Mouse (Mus musculus): ENCODE measurements around the gene Ugt1a1. TPM values are rescaled to one million over a fixed set of nuclear protein-coding genes. Genes with fewer than 3 reads are reported as not detected.

Gene Ugt1a1
- polyA plus RNA-seq, 1 experiment from 2014 or later = 0.21 TPM

- Histone ChIP-seq H3K27ac (ENCODE audit: low read length) (no peak overlapping the region), H3K27me3 (replicated peaks; ENCODE audit: insufficient read depth, low read length) (no peaks in the 10 kb centered on the region), H3K36me3 (ENCODE audit: insufficient read depth, low read length) (no peaks in the 10 kb centered on the region), H3K4me1 (ENCODE audit: insufficient read depth, low read depth, low read length) (no peaks in the 10 kb centered on the region), H3K9me3 (ENCODE audit: low read length) (peaks cover 66% of the 10 kb centered on the region), H3K9ac (replicated peaks; ENCODE audit: low read depth) (no peak overlapping the region), H3K4me2 (replicated peaks; ENCODE audit: low read depth, low read length) (no peak overlapping the region), H3K4me3 (ENCODE audit: low read depth, low read length) (no peak overlapping the region)
- 51% methylated on average over 4 of the region's 4 CpGs for WGBS
- ATAC-seq = no peak
- no peak for TF ChIP-seq EP300 (IDR thresholded peaks at IDR 0.05)
- TF ChIP-seq CTCF (IDR thresholded peaks at IDR 0.05) = no peak
- no peak for DNase-seq (ENCODE audit: low spot score)
These were observed 24.2 kb downstream of the Ugt1a1 start for GRCm38 (mm10) chr1:88235894-88236415.

- Histone ChIP-seq H3K27me3 (replicated peaks; ENCODE audit: insufficient read depth, low read length) (no peaks in the 10 kb centered on the region), H3K4me1 (ENCODE audit: insufficient read depth, low read depth, low read length) (no peaks in the 10 kb centered on the region), H3K4me2 (replicated peaks; ENCODE audit: low read depth, low read length) (no peak overlapping the region), H3K4me3 (ENCODE audit: low read depth, low read length) (no peak overlapping the region), H3K27ac (ENCODE audit: low read length) (no peak overlapping the region), H3K9me3 (ENCODE audit: low read length) (peaks cover 61% of the 10 kb centered on the region), H3K36me3 (ENCODE audit: insufficient read depth, low read length) (no peaks in the 10 kb centered on the region), H3K9ac (replicated peaks; ENCODE audit: low read depth) (no peak overlapping the region)
- ATAC-seq (peak; percentile 20), DNase-seq (ENCODE audit: low spot score) (no peak)
- TF ChIP-seq CTCF (IDR thresholded peaks at IDR 0.05) (no peak), EP300 (IDR thresholded peaks at IDR 0.05) (no peak)
- 68% methylated on average over 5 of the region's 5 CpGs for WGBS
These were observed 25.6 kb downstream of the Ugt1a1 start for GRCm38 (mm10) chr1:88237311-88237710.

GRCm38 (mm10) chr1:88238771-88239170 is 27.0 kb downstream of the Ugt1a1 start:
- H3K4me3 ChIP-seq (ENCODE audit: low read depth, low read length) = no peak overlapping the region
- peak; percentile 27 for DNase-seq (ENCODE audit: low spot score)
- no peak overlapping the region for H3K9ac ChIP-seq (replicated peaks; ENCODE audit: low read depth)
- no peak overlapping the region for H3K4me2 ChIP-seq (replicated peaks; ENCODE audit: low read depth, low read length)
- H3K27me3 ChIP-seq (replicated peaks; ENCODE audit: insufficient read depth, low read length) = no peaks in the 10 kb centered on the region
- H3K27ac ChIP-seq (ENCODE audit: low read length) = no peak overlapping the region
- no peak for ATAC-seq
- TF ChIP-seq EP300 (IDR thresholded peaks at IDR 0.05) (no peak), CTCF (IDR thresholded peaks at IDR 0.05) (no peak)
- H3K4me1 ChIP-seq (ENCODE audit: insufficient read depth, low read depth, low read length) = no peaks in the 10 kb centered on the region
- WGBS = 73% methylated on average over 6 of the region's 6 CpGs
- H3K36me3 ChIP-seq (ENCODE audit: insufficient read depth, low read length) = no peaks in the 10 kb centered on the region
- peaks cover 56% of the 10 kb centered on the region for H3K9me3 ChIP-seq (ENCODE audit: low read length)

GRCm38 (mm10) chr1:88240072-88240471 is 28.3 kb downstream of the Ugt1a1 start:
- no peak for TF ChIP-seq EP300 (IDR thresholded peaks at IDR 0.05)
- TF ChIP-seq CTCF (IDR thresholded peaks at IDR 0.05) = no peak
- no peaks in the 10 kb centered on the region for H3K36me3 ChIP-seq (ENCODE audit: insufficient read depth, low read length)
- peaks cover 58% of the 10 kb centered on the region for H3K9me3 ChIP-seq (ENCODE audit: low read length)
- DNase-seq (ENCODE audit: low spot score) = peak; percentile 30
- no peak overlapping the region for H3K27ac ChIP-seq (ENCODE audit: low read length)
- H3K4me1 ChIP-seq (ENCODE audit: insufficient read depth, low read depth, low read length) = no peaks in the 10 kb centered on the region
- ATAC-seq = no peak
- 70% methylated on average over 5 of the region's 5 CpGs for WGBS
- no peaks in the 10 kb centered on the region for H3K27me3 ChIP-seq (replicated peaks; ENCODE audit: insufficient read depth, low read length)
- no peak overlapping the region for H3K9ac ChIP-seq (replicated peaks; ENCODE audit: low read depth)
- H3K4me2 ChIP-seq (replicated peaks; ENCODE audit: low read depth, low read length) = no peak overlapping the region
- H3K4me3 ChIP-seq (ENCODE audit: low read depth, low read length) = no peak overlapping the region

GRCm38 (mm10) chr1:88240579-88240978 is 28.8 kb downstream of the Ugt1a1 start:
- no peak overlapping the region for H3K4me3 ChIP-seq (ENCODE audit: low read depth, low read length)
- H3K9ac ChIP-seq (replicated peaks; ENCODE audit: low read depth) = no peak overlapping the region
- H3K4me1 ChIP-seq (ENCODE audit: insufficient read depth, low read depth, low read length) = no peaks in the 10 kb centered on the region
- no peak overlapping the region for H3K4me2 ChIP-seq (replicated peaks; ENCODE audit: low read depth, low read length)
- ATAC-seq (no peak), DNase-seq (ENCODE audit: low spot score) (no peak)
- TF ChIP-seq EP300 (IDR thresholded peaks at IDR 0.05) (no peak), CTCF (IDR thresholded peaks at IDR 0.05) (no peak)
- H3K27me3 ChIP-seq (replicated peaks; ENCODE audit: insufficient read depth, low read length) = no peaks in the 10 kb centered on the region
- H3K36me3 ChIP-seq (ENCODE audit: insufficient read depth, low read length) = no peaks in the 10 kb centered on the region
- 58% methylated on average over 4 of the region's 4 CpGs for WGBS
- no peak overlapping the region for H3K27ac ChIP-seq (ENCODE audit: low read length)
- peaks cover 57% of the 10 kb centered on the region for H3K9me3 ChIP-seq (ENCODE audit: low read length)

GRCm38 (mm10) chr1:88243861-88244260 is 32.1 kb downstream of the Ugt1a1 start:
- 60% methylated on average over 5 of the region's 5 CpGs for WGBS
- Histone ChIP-seq H3K27ac (ENCODE audit: low read length) (no peak overlapping the region), H3K27me3 (replicated peaks; ENCODE audit: insufficient read depth, low read length) (no peaks in the 10 kb centered on the region), H3K9ac (replicated peaks; ENCODE audit: low read depth) (no peak overlapping the region), H3K36me3 (ENCODE audit: insufficient read depth, low read length) (no peaks in the 10 kb centered on the region), H3K4me1 (ENCODE audit: insufficient read depth, low read depth, low read length) (no peaks in the 10 kb centered on the region), H3K4me3 (ENCODE audit: low read depth, low read length) (no peak overlapping the region), H3K4me2 (replicated peaks; ENCODE audit: low read depth, low read length) (no peak overlapping the region), H3K9me3 (ENCODE audit: low read length) (peaks cover 63% of the 10 kb centered on the region)
- DNase-seq (ENCODE audit: low spot score) (no peak), ATAC-seq (no peak)
- TF ChIP-seq CTCF (IDR thresholded peaks at IDR 0.05) (no peak), EP300 (IDR thresholded peaks at IDR 0.05) (no peak)

- DNase-seq (ENCODE audit: low spot score) = no peak
- no peaks in the 10 kb centered on the region for H3K4me1 ChIP-seq (ENCODE audit: insufficient read depth, low read depth, low read length)
- ATAC-seq = peak; percentile 7
- H3K4me3 ChIP-seq (ENCODE audit: low read depth, low read length) = no peak overlapping the region
- H3K27me3 ChIP-seq (replicated peaks; ENCODE audit: insufficient read depth, low read length) = no peaks in the 10 kb centered on the region
- no peak overlapping the region for H3K4me2 ChIP-seq (replicated peaks; ENCODE audit: low read depth, low read length)
- H3K9ac ChIP-seq (replicated peaks; ENCODE audit: low read depth) = no peak overlapping the region
- H3K9me3 ChIP-seq (ENCODE audit: low read length) = peaks cover 71% of the 10 kb centered on the region
- no peak for TF ChIP-seq CTCF (IDR thresholded peaks at IDR 0.05)
- no peak for TF ChIP-seq EP300 (IDR thresholded peaks at IDR 0.05)
- 77% methylated on average over 6 of the region's 6 CpGs for WGBS
- H3K27ac ChIP-seq (ENCODE audit: low read length) = no peak overlapping the region
- no peaks in the 10 kb centered on the region for H3K36me3 ChIP-seq (ENCODE audit: insufficient read depth, low read length)
These were observed 34.1 kb downstream of the Ugt1a1 start for GRCm38 (mm10) chr1:88245881-88246280.

Data from lung, postnatal 0 days (tissue).